Mouse (Mus musculus): ENCODE data around the gene Zfp106. TPM values are rescaled to one million over a fixed set of nuclear protein-coding genes. Genes with fewer than 3 reads are reported as not detected.

Zfp106 gene
- polyA plus RNA-seq, 1 experiment from 2014 or later = 45.5 TPM

DNA sequence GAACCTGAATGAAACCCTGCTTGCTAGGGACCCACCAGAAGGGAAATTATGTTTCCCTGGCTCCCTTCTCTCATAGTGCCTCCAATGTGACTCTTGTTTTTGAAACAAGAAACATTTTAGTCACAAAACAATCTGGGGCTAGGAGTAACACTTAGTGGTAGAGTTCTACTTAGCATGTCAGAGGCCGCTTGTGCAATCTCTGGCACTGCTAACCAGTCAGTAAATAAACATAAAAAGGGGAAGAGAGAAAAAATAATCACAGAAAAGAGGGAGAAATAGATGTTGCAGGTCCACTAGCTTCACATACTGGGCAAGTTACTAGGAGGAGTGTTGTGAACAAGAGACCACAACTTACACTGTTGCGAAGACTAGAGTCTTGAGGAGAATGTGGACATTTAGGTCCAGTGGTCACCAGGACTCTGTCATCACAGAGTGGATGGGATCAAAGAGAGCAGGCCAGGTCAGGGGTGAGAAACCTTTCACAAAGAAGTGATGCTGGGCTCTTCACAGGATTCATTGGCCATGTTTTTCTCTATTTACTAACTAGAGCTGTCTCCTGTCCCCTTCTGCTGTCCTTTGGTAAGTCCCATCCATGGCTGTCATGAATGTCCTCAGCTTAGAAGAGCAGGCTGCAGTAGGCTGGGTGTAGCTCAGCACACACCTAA is 98.8 kb downstream of the Zfp106 start:
- H3K9me3 ChIP-seq (ENCODE audit: low read length) = no peaks in the 10 kb centered on the region
- no peaks in the 10 kb centered on the region for H3K36me3 ChIP-seq (ENCODE audit: insufficient read depth, low read length)
- 94% methylated on average over 2 of the region's 2 CpGs for WGBS
- H3K27me3 ChIP-seq (ENCODE audit: insufficient read depth, low read length) = no peaks in the 10 kb centered on the region
- H3K27ac ChIP-seq (ENCODE audit: low read length) = no peak overlapping the region
- no peak overlapping the region for H3K4me2 ChIP-seq (replicated peaks; ENCODE audit: low read depth, low read length)
- H3K9ac ChIP-seq (replicated peaks; ENCODE audit: low read length) = no peak overlapping the region
- H3K4me3 ChIP-seq (ENCODE audit: low read length) = no peak overlapping the region
- ATAC-seq (ENCODE audit: low FRiP score, low TSS enrichment) = no peak
- H3K4me1 ChIP-seq (ENCODE audit: insufficient read depth, low read length) = no peaks in the 10 kb centered on the region

DNA sequence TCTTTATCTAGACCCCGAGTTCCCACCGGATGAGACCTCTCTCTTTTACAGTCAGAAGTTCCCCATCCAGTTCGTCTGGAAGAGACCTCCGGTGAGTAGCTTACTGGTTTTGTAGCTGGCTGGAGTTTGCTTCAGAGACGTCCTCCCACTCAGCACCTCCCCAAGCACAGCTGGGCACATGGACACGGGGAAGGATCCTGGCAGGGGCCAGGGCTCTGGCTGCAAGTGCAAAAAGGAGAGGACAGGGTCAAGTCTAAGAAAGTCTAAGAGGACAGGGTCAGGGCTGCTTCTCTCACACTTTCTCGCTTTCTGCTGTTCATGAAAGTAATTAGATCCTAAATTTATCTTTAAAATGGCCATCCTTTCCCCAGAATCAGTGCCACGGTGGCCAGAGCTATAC is 99.6 kb downstream of the Zfp106 start:
- no peaks in the 10 kb centered on the region for H3K36me3 ChIP-seq (ENCODE audit: insufficient read depth, low read length)
- H3K9ac ChIP-seq (replicated peaks; ENCODE audit: low read length) = no peak overlapping the region
- H3K9me3 ChIP-seq (ENCODE audit: low read length) = no peaks in the 10 kb centered on the region
- H3K27me3 ChIP-seq (ENCODE audit: insufficient read depth, low read length) = no peaks in the 10 kb centered on the region
- no peak overlapping the region for H3K4me3 ChIP-seq (ENCODE audit: low read length)
- ATAC-seq (ENCODE audit: low FRiP score, low TSS enrichment) = no peak
- H3K4me1 ChIP-seq (ENCODE audit: insufficient read depth, low read length) = no peaks in the 10 kb centered on the region
- H3K27ac ChIP-seq (ENCODE audit: low read length) = no peak overlapping the region
- WGBS = 70% methylated on average over 8 of the region's 8 CpGs
- H3K4me2 ChIP-seq (replicated peaks; ENCODE audit: low read depth, low read length) = no peak overlapping the region

DNA sequence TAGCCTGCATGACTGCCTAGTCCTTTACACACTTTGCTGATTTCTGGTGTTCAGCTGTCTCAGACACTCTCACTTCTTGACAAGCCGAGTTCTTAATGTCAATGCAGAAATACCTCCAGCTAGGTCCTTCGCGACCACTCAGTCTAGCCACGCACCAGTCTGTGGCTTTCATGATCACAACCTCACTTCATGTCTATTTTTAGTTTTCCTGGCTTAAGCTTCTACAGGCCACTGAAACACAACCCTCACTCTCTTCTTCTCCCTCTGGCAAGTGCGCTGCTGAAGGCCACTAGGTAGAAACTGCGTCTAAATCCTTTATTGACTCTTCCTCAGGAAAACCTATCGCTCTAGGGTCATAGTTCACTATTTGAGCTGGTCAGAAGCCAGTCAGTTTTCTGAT is 100.3 kb downstream of the Zfp106 start:
- Histone ChIP-seq H3K27me3 (ENCODE audit: insufficient read depth, low read length) (no peaks in the 10 kb centered on the region), H3K4me2 (replicated peaks; ENCODE audit: low read depth, low read length) (no peak overlapping the region), H3K36me3 (ENCODE audit: insufficient read depth, low read length) (no peaks in the 10 kb centered on the region), H3K9me3 (ENCODE audit: low read length) (no peaks in the 10 kb centered on the region), H3K27ac (ENCODE audit: low read length) (no peak overlapping the region), H3K9ac (replicated peaks; ENCODE audit: low read length) (no peak overlapping the region), H3K4me3 (ENCODE audit: low read length) (no peak overlapping the region), H3K4me1 (ENCODE audit: insufficient read depth, low read length) (no peaks in the 10 kb centered on the region)
- ATAC-seq (ENCODE audit: low FRiP score, low TSS enrichment) = no peak
- WGBS = 84% methylated on average over 7 of the region's 7 CpGs

DNA sequence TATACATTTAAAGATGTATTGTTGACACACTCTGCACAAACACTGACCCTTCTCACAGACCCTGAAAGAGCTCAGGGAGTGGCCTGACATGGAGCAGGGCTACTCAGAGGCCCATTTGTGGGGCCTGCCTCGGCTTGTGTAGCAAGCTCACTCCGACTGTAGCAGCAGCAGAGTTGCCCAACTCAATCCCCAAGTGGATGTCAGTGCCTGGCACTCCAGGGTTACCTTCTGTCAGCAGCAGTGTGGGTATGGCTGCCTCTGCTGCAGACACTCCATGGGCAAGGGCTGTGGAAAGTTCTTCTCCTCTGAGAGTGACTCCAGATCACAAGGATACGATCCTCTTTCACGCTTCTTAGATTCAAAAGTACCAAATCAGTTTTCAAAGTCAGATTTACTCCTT is 103.4 kb downstream of the Zfp106 start:
- H3K27ac ChIP-seq (ENCODE audit: low read length) = no peak overlapping the region
- 83% methylated on average over 4 of the region's 4 CpGs for WGBS

More for the DNA sequence above, 103.4 kb downstream of the Zfp106 start:
- H3K4me2 ChIP-seq (replicated peaks; ENCODE audit: low read depth, low read length) = no peak overlapping the region
- H3K36me3 ChIP-seq (ENCODE audit: insufficient read depth, low read length) = no peaks in the 10 kb centered on the region
- H3K27me3 ChIP-seq (ENCODE audit: insufficient read depth, low read length) = no peaks in the 10 kb centered on the region
- H3K9ac ChIP-seq (replicated peaks; ENCODE audit: low read length) = no peak overlapping the region
- H3K9me3 ChIP-seq (ENCODE audit: low read length) = no peaks in the 10 kb centered on the region
- H3K4me3 ChIP-seq (ENCODE audit: low read length) = no peak overlapping the region
- no peaks in the 10 kb centered on the region for H3K4me1 ChIP-seq (ENCODE audit: insufficient read depth, low read length)
- no peak for ATAC-seq (ENCODE audit: low FRiP score, low TSS enrichment)

Other genes with a start within 250 kb of the Zfp106 start
- gene Pla2g4f, start 249.7 kb downstream of the Zfp106 start, polyA plus RNA-seq (2015; fragmentation: Nextera tagmentation; extraction: Ambion mirVana) = 0.07 TPM in 1 of 2 replicates, not detected in the other
- gene Vps39, start 210.7 kb downstream of the Zfp106 start, polyA plus RNA-seq (2015; fragmentation: Nextera tagmentation; extraction: Ambion mirVana) = 22.7 and 26.1 TPM in 2 replicates
- 11.7 and 12.9 TPM in 2 replicates for gene Ganc, start 159.9 kb downstream of the Zfp106 start, polyA plus RNA-seq (2015; fragmentation: Nextera tagmentation; extraction: Ambion mirVana)
- gene Tmem87a, start 159.7 kb downstream of the Zfp106 start, polyA plus RNA-seq (2015; fragmentation: Nextera tagmentation; extraction: Ambion mirVana) = 6.4 and 9.6 TPM in 2 replicates
- gene Capn3, start 107.8 kb downstream of the Zfp106 start, polyA plus RNA-seq (2015; fragmentation: Nextera tagmentation; extraction: Ambion mirVana) = 1.4 and 1.8 TPM in 2 replicates
- 55.2 and 57.4 TPM in 2 replicates for gene Snap23, start 3.8 kb upstream of the Zfp106 start, polyA plus RNA-seq (2015; fragmentation: Nextera tagmentation; extraction: Ambion mirVana)
- 21.1 and 25.1 TPM in 2 replicates for gene Haus2, start 45.5 kb upstream of the Zfp106 start, polyA plus RNA-seq (2015; fragmentation: Nextera tagmentation; extraction: Ambion mirVana)
- 23.1 and 24.8 TPM in 2 replicates for gene Lrrc57, start 45.7 kb upstream of the Zfp106 start, polyA plus RNA-seq (2015; fragmentation: Nextera tagmentation; extraction: Ambion mirVana)
- gene Stard9, start 65.3 kb upstream of the Zfp106 start, polyA plus RNA-seq (2015; fragmentation: Nextera tagmentation; extraction: Ambion mirVana) = 4.5 and 5.0 TPM in 2 replicates

Data from kidney, embryonic 16.5 days (tissue).